Mouse (Mus musculus): ENCODE data around the gene Slc19a2.

GRCm38 (mm10) chr1:164247442-164247841 is 1.4 kb upstream of the Slc19a2 start:
- TF ChIP-seq CTCF (IDR thresholded peaks at IDR 0.05; ENCODE audit: borderline replicate concordance, control insufficient read depth, extremely low read depth, insufficient read depth, low read length, poor library complexity) (no peak), POLR2A (IDR thresholded peaks at IDR 0.05; ENCODE audit: control insufficient read depth, extremely low read depth, insufficient read depth, low read length, poor library complexity) (no peak)

All from thymus, adult 2 months (tissue).